Mouse (Mus musculus): Measurements from ENCODE around the gene Klf1. TPM values are rescaled to one million over a fixed set of nuclear protein-coding genes. Genes with fewer than 3 reads are reported as not detected.

Gene Klf1
- total and polyA plus RNA-seq, 2 experiments from 2014 or later: 0.56 TPM; not detected in 1

- TF ChIP-seq EP300 (IDR thresholded peaks at IDR 0.05; ENCODE audit: low read depth) (no peak), CTCF (IDR thresholded peaks at IDR 0.05; ENCODE audit: low read depth) (peak; percentile 69)
- Histone ChIP-seq H3K4me3 (ENCODE audit: low read depth, low read length) (0 out of 2 replicates have a peak overlapping the region, but pooled peaks have one; percentile 11), H3K9me3 (replicated peaks; ENCODE audit: control insufficient read depth, low read length) (no peaks in the 10 kb centered on the region), H3K36me3 (replicated peaks; ENCODE audit: control insufficient read depth, insufficient read depth, low read length) (no peaks in the 10 kb centered on the region), H3K4me1 (ENCODE audit: control insufficient read depth, insufficient read depth) (no peaks in the 10 kb centered on the region), H3K9ac (replicated peaks; ENCODE audit: low read depth, low read length) (no peak overlapping the region), H3K27me3 (ENCODE audit: control insufficient read depth, insufficient read depth, low read length) (peaks cover 54% of the 10 kb centered on the region), H3K27ac (ENCODE audit: low read depth) (no peak overlapping the region), H3K4me2 (ENCODE audit: low read depth, low read length) (peak overlapping the region; percentile 55)
- ATAC-seq (ENCODE audit: insufficient read depth, low read depth): peak; percentile 73; the same call in 1 of the 2 replicates
- 5% methylated on average over 47 of the region's 52 CpGs for WGBS
- DNase-seq (ENCODE audit: low spot score): no peak
These were observed 27.0 kb downstream of the Klf1 start for GRCm38 (mm10) chr8:84928456-84929306.

- ATAC-seq (ENCODE audit: insufficient read depth, low read depth) (no peak), DNase-seq (ENCODE audit: low spot score) (no peak)
- Histone ChIP-seq H3K27me3 (ENCODE audit: control insufficient read depth, insufficient read depth, low read length) (peaks cover 63% of the 10 kb centered on the region), H3K36me3 (replicated peaks; ENCODE audit: control insufficient read depth, insufficient read depth, low read length) (no peaks in the 10 kb centered on the region), H3K4me3 (ENCODE audit: low read depth, low read length) (no peak overlapping the region), H3K9ac (replicated peaks; ENCODE audit: low read depth, low read length) (no peak overlapping the region), H3K27ac (ENCODE audit: low read depth) (no peak overlapping the region), H3K9me3 (replicated peaks; ENCODE audit: control insufficient read depth, low read length) (no peaks in the 10 kb centered on the region), H3K4me1 (ENCODE audit: control insufficient read depth, insufficient read depth) (no peaks in the 10 kb centered on the region), H3K4me2 (ENCODE audit: low read depth, low read length) (no peak overlapping the region)
- TF ChIP-seq EP300 (IDR thresholded peaks at IDR 0.05; ENCODE audit: low read depth): no peak
- no peak for TF ChIP-seq CTCF (IDR thresholded peaks at IDR 0.05; ENCODE audit: low read depth)
- WGBS: 80% methylated on average over 13 of the region's 13 CpGs
These were observed 28.9 kb downstream of the Klf1 start for GRCm38 (mm10) chr8:84930582-84930981.

- H3K27ac ChIP-seq (ENCODE audit: low read depth): no peak overlapping the region
- H3K9me3 ChIP-seq (replicated peaks; ENCODE audit: control insufficient read depth, low read length): no peaks in the 10 kb centered on the region
- no peak overlapping the region for H3K9ac ChIP-seq (replicated peaks; ENCODE audit: low read depth, low read length)
- TF ChIP-seq CTCF (IDR thresholded peaks at IDR 0.05; ENCODE audit: low read depth) (no peak), EP300 (IDR thresholded peaks at IDR 0.05; ENCODE audit: low read depth) (no peak)
- 73% methylated on average over 16 of the region's 16 CpGs for WGBS
- no peaks in the 10 kb centered on the region for H3K36me3 ChIP-seq (replicated peaks; ENCODE audit: control insufficient read depth, insufficient read depth, low read length)
- no peak for ATAC-seq (ENCODE audit: insufficient read depth, low read depth)
- no peak overlapping the region for H3K4me3 ChIP-seq (ENCODE audit: low read depth, low read length)
- no peak for DNase-seq (ENCODE audit: low spot score)
- H3K4me2 ChIP-seq (ENCODE audit: low read depth, low read length): no peak overlapping the region
- H3K27me3 ChIP-seq (ENCODE audit: control insufficient read depth, insufficient read depth, low read length): peaks cover 83% of the 10 kb centered on the region
- 0 out of 2 replicates have a peak, but pooled peaks cover 6% of the 10 kb centered on the region for H3K4me1 ChIP-seq (ENCODE audit: control insufficient read depth, insufficient read depth)
These were observed 32.2 kb downstream of the Klf1 start for GRCm38 (mm10) chr8:84933767-84934559.

GRCm38 (mm10) chr8:84934860-84935259 lies 33.1 kb downstream of the Klf1 start:
- H3K4me3 ChIP-seq (ENCODE audit: low read depth, low read length): no peak overlapping the region
- 0 out of 2 replicates have a peak, but pooled peaks cover 6% of the 10 kb centered on the region for H3K4me1 ChIP-seq (ENCODE audit: control insufficient read depth, insufficient read depth)
- TF ChIP-seq EP300 (IDR thresholded peaks at IDR 0.05; ENCODE audit: low read depth): no peak
- no peak for TF ChIP-seq CTCF (IDR thresholded peaks at IDR 0.05; ENCODE audit: low read depth)
- DNase-seq (ENCODE audit: low spot score) (no peak), ATAC-seq (ENCODE audit: insufficient read depth, low read depth) (no peak)
- H3K27ac ChIP-seq (ENCODE audit: low read depth): no peak overlapping the region
- H3K9ac ChIP-seq (replicated peaks; ENCODE audit: low read depth, low read length): no peak overlapping the region
- no peaks in the 10 kb centered on the region for H3K36me3 ChIP-seq (replicated peaks; ENCODE audit: control insufficient read depth, insufficient read depth, low read length)
- 5% methylated on average over 15 of the region's 15 CpGs for WGBS
- no peak overlapping the region for H3K4me2 ChIP-seq (ENCODE audit: low read depth, low read length)
- no peaks in the 10 kb centered on the region for H3K9me3 ChIP-seq (replicated peaks; ENCODE audit: control insufficient read depth, low read length)
- H3K27me3 ChIP-seq (ENCODE audit: control insufficient read depth, insufficient read depth, low read length): peaks cover 79% of the 10 kb centered on the region

GRCm38 (mm10) chr8:84935489-84935888 lies 33.8 kb downstream of the Klf1 start:
- no peak for DNase-seq (ENCODE audit: low spot score)
- WGBS: 5% methylated on average over 14 of the region's 14 CpGs
- peaks cover 73% of the 10 kb centered on the region for H3K27me3 ChIP-seq (ENCODE audit: control insufficient read depth, insufficient read depth, low read length)

More at GRCm38 (mm10) chr8:84935489-84935888, 33.8 kb downstream of the Klf1 start:
- H3K36me3 ChIP-seq (replicated peaks; ENCODE audit: control insufficient read depth, insufficient read depth, low read length): no peaks in the 10 kb centered on the region
- H3K9me3 ChIP-seq (replicated peaks; ENCODE audit: control insufficient read depth, low read length): no peaks in the 10 kb centered on the region
- no peak overlapping the region for H3K9ac ChIP-seq (replicated peaks; ENCODE audit: low read depth, low read length)
- H3K4me2 ChIP-seq (ENCODE audit: low read depth, low read length): no peak overlapping the region
- H3K4me3 ChIP-seq (ENCODE audit: low read depth, low read length): no peak overlapping the region
- 0 out of 2 replicates have a peak, but pooled peaks cover 6% of the 10 kb centered on the region for H3K4me1 ChIP-seq (ENCODE audit: control insufficient read depth, insufficient read depth)
- TF ChIP-seq CTCF (IDR thresholded peaks at IDR 0.05; ENCODE audit: low read depth): no peak
- no peak for ATAC-seq (ENCODE audit: insufficient read depth, low read depth)
- no peak overlapping the region for H3K27ac ChIP-seq (ENCODE audit: low read depth)
